Comparison of ENCODE assay signal across 8 mouse cellular contexts in genomic region chr10:75182151-75182774, GRCm38 (mm10). TPM values are rescaled to one million over a fixed set of nuclear protein-coding genes. Genes with fewer than 3 reads are reported as not detected.
DNase-seq lines count a peak whose midpoint lies in the region; ATAC-seq and TF ChIP-seq lines count a peak whose summit lies in the region.

No protein-coding gene starts in this region.

- H3K4me2 ChIP-seq in liver, embryonic 12.5 days = no peak overlapping the region
- H3K4me2 ChIP-seq in limb, embryonic 14.5 days (replicated peaks; ENCODE audit: low read depth, low read length, severe bottlenecking) = no peak overlapping the region

- no peak; the same call in 1 of the 2 replicates for ATAC-seq in liver, embryonic 12.5 days
- ATAC-seq in limb, embryonic 14.5 days (ENCODE audit: low FRiP score, low read depth) = peak; percentile 79

- H3K4me1 ChIP-seq in liver, embryonic 12.5 days = peaks cover 11% of the 10 kb centered on the region; the same call in 1 of the 2 replicates
- H3K4me1 ChIP-seq in limb, embryonic 14.5 days (ENCODE audit: control insufficient read depth, insufficient read depth, low read length) = no peaks in the 10 kb centered on the region

- H3K27ac ChIP-seq in liver, embryonic 12.5 days = no peak overlapping the region
- no peak overlapping the region for H3K27ac ChIP-seq in limb, embryonic 14.5 days (replicated peaks; ENCODE audit: low read depth, low read length)

- no peak overlapping the region for H3K4me3 ChIP-seq in liver, embryonic 12.5 days
- no peak overlapping the region for H3K4me3 ChIP-seq in limb, embryonic 14.5 days (replicated peaks; ENCODE audit: low read length)

- H3K36me3 ChIP-seq in liver, embryonic 12.5 days = peaks cover 59% of the 10 kb centered on the region
- H3K36me3 ChIP-seq in limb, embryonic 14.5 days (ENCODE audit: control insufficient read depth, insufficient read depth, low read length) = peaks cover 71% of the 10 kb centered on the region

- TF ChIP-seq POLR2A in limb, embryonic 14.5 days (IDR thresholded peaks at IDR 0.05; ENCODE audit: borderline replicate concordance, extremely low read depth, insufficient read depth, insufficient read length) = no peak

- peak; percentile 69 for DNase-seq in liver
- DNase-seq in cerebellum, postnatal 36 days = peak; percentile 74 to 78
- peak; percentile 74 for DNase-seq in gastrocnemius, postnatal 10 days
- DNase-seq in kidney, adult 8-10 months = peak; percentile 62 to 73
- peak; percentile 50 for DNase-seq in limb, embryonic 14.5 days (ENCODE audit: low spot score)
- peak; percentile 79 for DNase-seq in naive thymus-derived CD4-positive, alpha-beta T cell, adult 2 months (ENCODE audit: low read depth)
- peak; percentile 62 to 86 for DNase-seq in spleen, postnatal 4 days (ENCODE audit: low spot score in 2 of 2)

- H3K9me3 ChIP-seq in liver, embryonic 12.5 days (replicated peaks) = no peaks in the 10 kb centered on the region
- no peaks in the 10 kb centered on the region for H3K9me3 ChIP-seq in limb, embryonic 14.5 days (ENCODE audit: control insufficient read depth, low read length)

- H3K9ac ChIP-seq in liver, embryonic 12.5 days = no peak overlapping the region
- no peak overlapping the region for H3K9ac ChIP-seq in limb, embryonic 14.5 days (ENCODE audit: low read depth, low read length, severe bottlenecking)

- WGBS in liver, embryonic 12.5 days (ENCODE audit: insufficient replicate concordance) = 47% methylated on average over 14 of the region's 14 CpGs
- WGBS in limb, embryonic 14.5 days = 33% methylated on average over 14 of the region's 14 CpGs

- H3K27me3 ChIP-seq in liver, embryonic 12.5 days (replicated peaks) = no peaks in the 10 kb centered on the region
- H3K27me3 ChIP-seq in limb, embryonic 14.5 days (ENCODE audit: control insufficient read depth, insufficient read depth, low read length) = no peaks in the 10 kb centered on the region

RNA-seq across cellular contexts. Expression of gene Specc1l, which starts 29.6 kb away (rescaled TPM):
- 13.2 and 13.4 TPM in 2 replicates for polyA plus RNA-seq in liver, embryonic 12.5 days (2016; fragmentation: Nextera tagmentation; extraction: Ambion mirVana)
- 10 to 100 TPM; 34.3 to 36.2 TPM for total RNA-seq in gastrocnemius, postnatal 10 days (2021)
- 27.7 and 29.1 TPM in 2 replicates for polyA plus RNA-seq in limb, embryonic 14.5 days (2012; rRNA removed)
- polyA plus RNA-seq in limb, embryonic 14.5 days (2014; fragmentation: Nextera tagmentation; extraction: Ambion mirVana) = 21.4 and 27.2 TPM in 2 replicates
